Mouse (Mus musculus): Measurements from ENCODE around the gene Fat1. TPM values are rescaled to one million over a fixed set of nuclear protein-coding genes. Genes with fewer than 3 reads are reported as not detected.

Fat1 gene
- total and polyA plus RNA-seq, 3 experiments = 0.33 TPM; not detected in 2

DNA sequence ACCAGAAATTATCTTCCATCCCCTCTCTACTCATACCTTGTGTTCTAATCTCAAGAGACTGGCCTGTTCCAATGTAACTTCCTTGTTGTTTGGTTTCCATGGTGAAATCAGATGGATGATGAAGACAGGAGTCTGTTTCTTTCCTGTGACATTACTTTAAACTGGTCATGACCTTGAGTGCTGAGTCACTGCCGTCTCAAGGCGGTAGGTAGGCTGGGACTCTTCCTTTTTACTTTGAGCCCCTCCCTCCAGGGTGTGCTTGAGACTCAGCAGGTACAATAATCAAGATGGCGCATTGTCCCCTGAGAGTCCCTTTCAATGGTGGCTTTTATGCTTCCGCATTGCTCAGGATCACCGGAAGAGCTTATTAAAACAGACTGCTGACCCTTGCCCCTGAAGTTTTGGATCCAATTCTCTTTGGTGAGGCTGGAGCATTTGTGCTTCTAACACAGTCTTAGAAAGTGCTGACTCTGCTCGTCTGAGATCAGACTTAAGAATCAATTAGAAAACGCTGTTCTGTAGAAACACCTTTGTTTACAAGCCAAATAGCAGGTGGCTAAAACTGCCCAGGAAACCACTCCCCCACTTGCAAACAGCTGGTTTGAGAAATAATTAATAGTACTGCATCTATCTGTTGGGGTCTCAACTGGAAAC is 14.7 kb upstream of the Fat1 start:
- Histone ChIP-seq H3K4me1 (ENCODE audit: insufficient read depth, low read depth, low read length) (no peaks in the 10 kb centered on the region), H3K27me3 (ENCODE audit: insufficient read depth, low read length) (no peaks in the 10 kb centered on the region), H3K4me3 (ENCODE audit: low read depth, low read length) (no peak overlapping the region), H3K9me3 (replicated peaks) (peaks cover 24% of the 10 kb centered on the region), H3K36me3 (replicated peaks) (no peaks in the 10 kb centered on the region)
- ATAC-seq (ENCODE audit: extremely low read depth, insufficient number of reproducible peaks, low FRiP score, poor library complexity, severe bottlenecking) (no peak), DNase-seq (ENCODE audit: low spot score) (no peak)
- TF ChIP-seq GATA2 (IDR thresholded peaks at IDR 0.05; ENCODE audit: borderline replicate concordance, low read depth, low read length) (no peak), CTCF (IDR thresholded peaks at IDR 0.05; ENCODE audit: low read depth, low read length) (no peak), TAL1 (conservative IDR thresholded peaks at IDR 0.05; ENCODE audit: low read depth, low read length) (no peak), POLR2AphosphoS5 (IDR thresholded peaks at IDR 0.05; ENCODE audit: insufficient replicate concordance, low read depth, low read length) (no peak), GATA1 (IDR thresholded peaks at IDR 0.05; ENCODE audit: borderline replicate concordance, low read length) (no peak)

DNA sequence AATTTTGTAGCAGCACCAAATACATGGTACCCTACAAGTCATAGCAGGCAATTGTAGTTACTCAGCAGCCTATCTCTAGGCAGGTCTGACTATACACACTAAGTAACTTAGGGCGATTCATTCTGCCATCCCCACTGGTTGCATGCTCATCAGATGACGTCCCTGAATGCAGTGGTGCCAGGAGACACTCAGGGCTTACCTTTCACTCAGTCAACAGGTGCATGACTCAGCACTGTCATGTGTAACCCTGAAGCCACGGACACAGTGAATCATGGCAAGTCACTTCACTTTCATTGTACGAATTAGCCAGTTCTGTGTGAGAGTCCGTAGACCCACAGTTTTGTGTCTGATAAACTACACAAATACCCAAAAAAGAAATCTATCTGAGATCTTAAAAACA is 10.3 kb upstream of the Fat1 start:
- ATAC-seq (ENCODE audit: extremely low read depth, insufficient number of reproducible peaks, low FRiP score, poor library complexity, severe bottlenecking) = no peak
- TF ChIP-seq POLR2AphosphoS5 (IDR thresholded peaks at IDR 0.05; ENCODE audit: insufficient replicate concordance, low read depth, low read length) (no peak), GATA1 (IDR thresholded peaks at IDR 0.05; ENCODE audit: borderline replicate concordance, low read length) (no peak), GATA2 (IDR thresholded peaks at IDR 0.05; ENCODE audit: borderline replicate concordance, low read depth, low read length) (no peak), TAL1 (conservative IDR thresholded peaks at IDR 0.05; ENCODE audit: low read depth, low read length) (no peak), CTCF (IDR thresholded peaks at IDR 0.05; ENCODE audit: low read depth, low read length) (no peak)
- Histone ChIP-seq H3K9me3 (replicated peaks) (peaks cover 36% of the 10 kb centered on the region), H3K27me3 (ENCODE audit: insufficient read depth, low read length) (no peaks in the 10 kb centered on the region), H3K36me3 (replicated peaks) (no peaks in the 10 kb centered on the region), H3K4me1 (ENCODE audit: insufficient read depth, low read depth, low read length) (no peaks in the 10 kb centered on the region), H3K4me3 (ENCODE audit: low read depth, low read length) (no peak overlapping the region)
- no peak for DNase-seq (ENCODE audit: low spot score)

DNA sequence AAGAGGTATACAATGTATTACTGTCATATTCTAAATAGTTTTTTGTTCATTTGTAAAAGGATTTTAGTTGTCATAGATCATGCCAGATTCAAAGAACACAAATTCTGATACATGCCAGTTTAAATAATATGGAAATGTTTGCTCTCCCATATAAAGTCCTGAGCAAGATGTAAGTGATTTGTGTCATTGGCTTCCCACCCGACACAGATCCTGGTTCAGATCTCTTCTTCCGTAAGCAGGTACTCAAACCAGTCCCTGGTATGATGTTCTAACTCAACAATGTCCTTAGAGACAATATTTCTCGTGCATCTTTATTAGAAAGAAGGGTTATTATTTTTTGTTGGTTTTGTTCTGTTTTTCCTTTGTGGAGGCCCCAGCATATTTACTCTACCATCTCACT is 5.2 kb upstream of the Fat1 start:
- TF ChIP-seq TAL1 (conservative IDR thresholded peaks at IDR 0.05; ENCODE audit: low read depth, low read length) (no peak), GATA2 (IDR thresholded peaks at IDR 0.05; ENCODE audit: borderline replicate concordance, low read depth, low read length) (no peak), CTCF (IDR thresholded peaks at IDR 0.05; ENCODE audit: low read depth, low read length) (no peak), GATA1 (IDR thresholded peaks at IDR 0.05; ENCODE audit: borderline replicate concordance, low read length) (no peak), POLR2AphosphoS5 (IDR thresholded peaks at IDR 0.05; ENCODE audit: insufficient replicate concordance, low read depth, low read length) (no peak)
- Histone ChIP-seq H3K4me3 (ENCODE audit: low read depth, low read length) (no peak overlapping the region), H3K27me3 (ENCODE audit: insufficient read depth, low read length) (no peaks in the 10 kb centered on the region), H3K9me3 (replicated peaks) (peaks cover 39% of the 10 kb centered on the region), H3K4me1 (ENCODE audit: insufficient read depth, low read depth, low read length) (no peaks in the 10 kb centered on the region), H3K36me3 (replicated peaks) (no peaks in the 10 kb centered on the region)
- no peak for DNase-seq (ENCODE audit: low spot score)
- no peak for ATAC-seq (ENCODE audit: extremely low read depth, insufficient number of reproducible peaks, low FRiP score, poor library complexity, severe bottlenecking)

DNA sequence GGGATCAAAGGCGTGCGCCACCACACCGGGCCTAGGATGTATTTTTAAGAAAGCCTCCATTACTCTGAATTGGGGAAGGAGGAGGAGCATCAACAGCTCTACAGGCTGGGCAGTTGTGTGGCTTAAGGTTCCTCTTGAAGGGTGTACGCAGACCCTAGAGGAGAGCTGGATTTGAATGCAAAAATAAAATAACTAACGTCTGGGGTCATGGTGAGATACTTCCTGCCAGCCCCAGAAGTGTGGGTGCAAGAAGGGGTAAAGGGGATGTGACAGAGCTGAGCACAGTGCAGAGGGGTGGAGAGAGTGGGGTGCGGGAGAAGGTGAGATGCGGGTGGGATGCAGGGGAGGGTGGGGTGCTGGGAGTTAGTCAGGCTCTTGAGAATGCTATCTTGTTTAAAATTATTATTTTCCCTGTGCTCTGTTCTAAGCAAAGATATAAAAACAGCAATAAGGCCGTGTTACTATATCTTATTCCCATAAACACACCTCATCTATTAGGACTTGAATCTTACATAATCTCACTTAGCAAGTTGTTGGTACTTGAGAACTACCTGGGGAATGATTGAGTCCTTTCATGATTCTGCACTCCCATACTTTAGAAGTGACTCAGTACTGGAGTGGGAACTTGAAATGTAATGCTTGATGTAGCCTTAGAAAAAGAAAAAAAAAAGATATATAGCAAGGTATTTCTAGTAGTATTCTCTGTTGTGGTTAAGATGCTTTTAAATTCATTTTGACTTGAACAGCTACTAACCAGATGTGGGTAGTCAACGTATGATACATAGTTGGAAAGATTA is 2.5 kb upstream of the Fat1 start:
- TF ChIP-seq TAL1 (conservative IDR thresholded peaks at IDR 0.05; ENCODE audit: low read depth, low read length) (no peak), POLR2AphosphoS5 (IDR thresholded peaks at IDR 0.05; ENCODE audit: insufficient replicate concordance, low read depth, low read length) (no peak), CTCF (IDR thresholded peaks at IDR 0.05; ENCODE audit: low read depth, low read length) (no peak), GATA1 (IDR thresholded peaks at IDR 0.05; ENCODE audit: borderline replicate concordance, low read length) (no peak), GATA2 (IDR thresholded peaks at IDR 0.05; ENCODE audit: borderline replicate concordance, low read depth, low read length) (no peak)
- no peak for ATAC-seq (ENCODE audit: extremely low read depth, insufficient number of reproducible peaks, low FRiP score, poor library complexity, severe bottlenecking)
- no peaks in the 10 kb centered on the region for H3K27me3 ChIP-seq (ENCODE audit: insufficient read depth, low read length)

DNA sequence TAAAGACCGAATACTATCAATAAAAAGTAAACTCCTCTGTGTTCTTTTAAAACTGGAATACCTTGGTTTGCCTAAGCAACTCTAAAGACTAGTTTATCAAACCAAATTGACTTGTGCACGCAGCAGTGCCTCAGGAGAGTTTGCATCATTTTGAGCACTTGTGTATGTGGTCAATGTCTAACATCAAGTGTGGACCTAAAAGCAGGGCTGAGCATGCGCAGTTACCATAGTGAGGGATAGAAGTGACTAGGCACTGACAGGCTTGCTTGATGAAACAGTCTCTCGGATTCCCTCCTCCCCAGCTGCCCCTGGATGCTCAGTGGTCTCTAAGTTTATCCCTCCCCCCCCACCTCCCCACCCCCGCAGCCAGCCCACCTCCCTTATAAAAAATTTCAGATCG is 1.8 kb upstream of the Fat1 start:
- no peaks in the 10 kb centered on the region for H3K36me3 ChIP-seq (replicated peaks)
- no peaks in the 10 kb centered on the region for H3K27me3 ChIP-seq (ENCODE audit: insufficient read depth, low read length)
- no peaks in the 10 kb centered on the region for H3K4me1 ChIP-seq (ENCODE audit: insufficient read depth, low read depth, low read length)
- ATAC-seq (ENCODE audit: extremely low read depth, insufficient number of reproducible peaks, low FRiP score, poor library complexity, severe bottlenecking) = no peak
- no peak for DNase-seq (ENCODE audit: low spot score)
- TF ChIP-seq GATA2 (IDR thresholded peaks at IDR 0.05; ENCODE audit: borderline replicate concordance, low read depth, low read length) = no peak
- TF ChIP-seq GATA1 (IDR thresholded peaks at IDR 0.05; ENCODE audit: borderline replicate concordance, low read length) = no peak
- TF ChIP-seq CTCF (IDR thresholded peaks at IDR 0.05; ENCODE audit: low read depth, low read length) = no peak
- no peak for TF ChIP-seq POLR2AphosphoS5 (IDR thresholded peaks at IDR 0.05; ENCODE audit: insufficient replicate concordance, low read depth, low read length)
- no peak for TF ChIP-seq TAL1 (conservative IDR thresholded peaks at IDR 0.05; ENCODE audit: low read depth, low read length)
- no peak overlapping the region for H3K4me3 ChIP-seq (ENCODE audit: low read depth, low read length)
- peaks cover 55% of the 10 kb centered on the region for H3K9me3 ChIP-seq (replicated peaks)

More for the DNA sequence above, 2.5 kb upstream of the Fat1 start:
- Histone ChIP-seq H3K9me3 (replicated peaks) (peaks cover 49% of the 10 kb centered on the region), H3K4me3 (ENCODE audit: low read depth, low read length) (no peak overlapping the region), H3K4me1 (ENCODE audit: insufficient read depth, low read depth, low read length) (no peaks in the 10 kb centered on the region), H3K36me3 (replicated peaks) (no peaks in the 10 kb centered on the region)
- DNase-seq (ENCODE audit: low spot score) = no peak

DNA sequence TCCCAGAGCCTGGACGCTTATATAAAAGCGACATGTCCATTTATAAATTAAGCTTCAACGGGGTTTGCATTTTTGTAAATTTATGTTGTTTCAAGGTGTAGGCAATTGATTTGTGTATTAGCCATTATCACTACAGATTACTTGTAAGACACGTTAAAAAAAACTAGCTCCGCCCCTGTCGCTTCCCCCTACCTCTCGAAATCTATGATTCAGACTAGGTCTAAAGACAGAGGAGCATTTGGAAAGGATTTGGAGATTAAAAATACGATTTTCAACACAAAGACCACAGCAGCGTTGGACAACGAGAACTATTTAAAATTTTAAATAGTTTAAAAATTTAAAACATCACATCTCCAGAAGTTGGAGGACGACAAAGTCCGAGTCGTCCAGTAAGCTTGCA is 831 bp upstream of the Fat1 start:
- no peak overlapping the region for H3K4me3 ChIP-seq (ENCODE audit: low read depth, low read length)
- no peaks in the 10 kb centered on the region for H3K27me3 ChIP-seq (ENCODE audit: insufficient read depth, low read length)

More for the DNA sequence above, 831 bp upstream of the Fat1 start:
- no peak for DNase-seq (ENCODE audit: low spot score)
- H3K36me3 ChIP-seq (replicated peaks) = no peaks in the 10 kb centered on the region
- no peak for TF ChIP-seq TAL1 (conservative IDR thresholded peaks at IDR 0.05; ENCODE audit: low read depth, low read length)
- TF ChIP-seq GATA2 (IDR thresholded peaks at IDR 0.05; ENCODE audit: borderline replicate concordance, low read depth, low read length) = no peak
- TF ChIP-seq CTCF (IDR thresholded peaks at IDR 0.05; ENCODE audit: low read depth, low read length) = no peak
- TF ChIP-seq GATA1 (IDR thresholded peaks at IDR 0.05; ENCODE audit: borderline replicate concordance, low read length) = no peak
- no peak for TF ChIP-seq POLR2AphosphoS5 (IDR thresholded peaks at IDR 0.05; ENCODE audit: insufficient replicate concordance, low read depth, low read length)
- peaks cover 52% of the 10 kb centered on the region for H3K9me3 ChIP-seq (replicated peaks)
- no peak for ATAC-seq (ENCODE audit: extremely low read depth, insufficient number of reproducible peaks, low FRiP score, poor library complexity, severe bottlenecking)
- no peaks in the 10 kb centered on the region for H3K4me1 ChIP-seq (ENCODE audit: insufficient read depth, low read depth, low read length)
